Mouse (Mus musculus): ENCODE data around the gene Ppp4r3b.
A peak's percentile ranks its signal among the peaks of the same experiment; 100 is the strongest.

The Ppp4r3b gene

DNA sequence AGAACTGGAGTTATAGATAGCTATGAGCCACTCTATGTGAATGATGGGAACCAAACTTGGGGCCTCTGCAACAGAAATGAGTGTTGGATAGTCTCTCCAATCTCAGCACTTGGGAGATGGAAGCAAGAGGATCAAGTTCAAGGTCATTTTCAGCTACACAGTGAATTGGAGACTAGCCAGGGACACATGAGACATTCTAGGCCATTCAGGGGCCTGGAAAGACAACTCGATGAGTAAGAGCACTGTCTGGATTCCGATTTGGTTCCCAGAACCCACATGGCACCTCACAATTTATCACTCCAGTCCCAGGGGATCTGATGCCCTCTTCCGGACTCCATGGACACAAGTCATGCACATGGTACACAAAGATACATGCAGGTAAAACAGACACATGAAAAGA lies 65.9 kb downstream of the Ppp4r3b start:
- DNase-seq, result no peak

- DNase-seq, result no peak
These were observed 66.7 kb downstream of the Ppp4r3b start for GRCm38 (mm10) chr11:29239353-29239752.

GRCm38 (mm10) chr11:29241961-29242360 lies 69.3 kb downstream of the Ppp4r3b start:
- no peak for DNase-seq

- DNase-seq, result no peak
These were observed 73.3 kb downstream of the Ppp4r3b start for GRCm38 (mm10) chr11:29245988-29246387.

DNA sequence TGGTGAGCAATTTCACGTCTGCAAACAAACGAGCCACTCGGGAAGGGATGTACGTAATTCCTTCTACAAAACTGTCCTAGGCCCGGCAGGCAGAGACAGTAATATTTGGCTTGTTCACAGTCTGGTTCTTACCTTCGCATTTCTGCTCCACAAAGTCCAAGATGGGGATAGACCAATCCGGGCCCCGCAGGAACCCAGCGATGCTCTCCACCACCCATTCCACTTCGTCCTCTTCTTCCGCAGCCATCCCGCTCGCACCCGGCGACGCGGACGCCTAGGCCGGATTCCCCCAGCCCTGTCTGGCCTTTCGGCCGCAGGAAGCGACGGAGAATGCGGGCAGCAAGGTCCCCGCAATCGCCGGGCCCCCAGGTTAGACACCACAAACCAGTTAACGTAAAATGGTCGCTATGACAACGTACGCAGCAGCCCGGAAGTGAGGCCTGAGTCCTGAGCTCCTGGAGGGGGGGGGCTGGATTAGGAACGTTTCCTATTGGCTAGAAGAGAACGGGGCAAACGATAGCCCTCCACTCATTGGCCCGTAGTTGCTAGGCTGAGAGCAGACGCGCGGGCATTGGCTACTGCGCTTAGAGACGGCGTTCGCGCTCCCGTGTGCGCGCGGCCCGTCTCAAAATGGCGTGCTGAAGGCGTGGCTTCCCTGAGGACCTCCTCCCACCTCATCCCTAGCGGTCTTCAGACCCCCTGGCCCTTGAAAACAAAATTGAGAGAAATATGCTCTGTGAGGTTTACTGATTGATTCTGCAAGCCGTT lies 74.4 kb downstream of the Ppp4r3b start, which contains the start of gene Cfap36:
TSS of gene Cfap36 (minus strand) at position 527 of the 768 bp plus-strand sequence.
- DNase-seq, result peak; percentile 95

- DNase-seq, result no peak
These were observed 75.0 kb downstream of the Ppp4r3b start for GRCm38 (mm10) chr11:29247725-29248124.

DNA sequence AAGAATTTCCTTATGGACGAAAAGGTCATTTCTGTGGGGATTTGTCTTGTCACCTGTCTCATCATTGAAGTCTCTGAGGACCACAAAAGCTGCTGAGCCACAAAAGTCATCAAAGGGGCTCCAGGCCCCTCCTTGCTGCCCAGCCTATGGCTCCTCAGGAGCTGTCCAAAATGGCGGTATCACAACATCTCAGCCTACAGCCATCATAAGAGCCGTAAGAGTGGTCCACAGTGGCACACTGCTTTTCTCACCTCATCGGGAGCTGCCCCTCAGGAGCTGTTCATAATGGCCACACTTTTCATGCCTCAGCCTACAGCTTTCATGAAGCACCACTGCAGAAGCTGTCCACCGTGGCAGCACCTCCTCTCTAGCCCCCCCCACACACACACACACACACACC lies 75.7 kb downstream of the Ppp4r3b start:
- DNase-seq, result no peak

DNA sequence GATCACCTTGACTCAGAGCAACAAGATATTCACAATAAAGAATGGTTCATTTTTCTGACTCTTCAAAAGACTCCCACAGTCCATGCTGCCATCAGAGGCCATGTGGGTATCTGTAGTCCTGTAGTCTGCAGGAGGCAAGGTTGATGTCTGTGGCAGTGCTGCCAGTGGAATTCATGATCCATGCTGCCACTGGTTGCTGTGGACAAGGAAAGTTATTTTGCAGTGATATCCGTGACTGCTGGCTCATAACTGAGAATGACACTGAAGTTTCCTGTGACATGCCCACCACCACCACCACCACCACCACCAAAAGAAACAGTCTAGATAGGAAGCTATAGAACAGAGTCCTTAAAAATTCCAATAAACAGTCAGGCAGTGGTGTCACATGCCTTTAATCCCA lies 82.0 kb downstream of the Ppp4r3b start:
- no peak for DNase-seq

DNA sequence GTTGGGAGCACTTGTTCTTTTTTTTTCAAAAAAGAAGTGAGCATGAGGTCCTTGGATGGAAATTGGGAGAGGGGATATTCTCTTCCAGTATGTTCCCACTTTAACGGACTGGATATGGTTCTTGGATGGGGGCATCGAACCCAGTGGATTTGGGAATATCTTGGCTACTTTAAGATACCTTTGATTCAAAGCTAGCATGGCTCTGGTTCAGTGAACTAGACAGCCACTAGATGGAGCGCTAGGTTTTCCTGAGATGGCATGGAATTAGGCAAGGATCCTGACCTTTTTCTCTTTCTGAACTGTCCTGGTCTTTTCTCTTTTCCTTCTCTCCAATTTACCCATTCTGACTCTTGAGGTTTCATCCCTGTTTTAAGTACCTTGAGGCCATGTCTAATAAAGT lies 95.1 kb downstream of the Ppp4r3b start:
- DNase-seq, result peak; percentile 61

All from kidney, postnatal 10 days (tissue).